Mouse (Mus musculus): ENCODE data around the gene Hnrnpl. TPM values are rescaled to one million over a fixed set of nuclear protein-coding genes. Genes with fewer than 3 reads are reported as not detected.

Gene Hnrnpl
- total and polyA plus RNA-seq, 3 experiments = 296 to 645 (median 371) TPM

DNA sequence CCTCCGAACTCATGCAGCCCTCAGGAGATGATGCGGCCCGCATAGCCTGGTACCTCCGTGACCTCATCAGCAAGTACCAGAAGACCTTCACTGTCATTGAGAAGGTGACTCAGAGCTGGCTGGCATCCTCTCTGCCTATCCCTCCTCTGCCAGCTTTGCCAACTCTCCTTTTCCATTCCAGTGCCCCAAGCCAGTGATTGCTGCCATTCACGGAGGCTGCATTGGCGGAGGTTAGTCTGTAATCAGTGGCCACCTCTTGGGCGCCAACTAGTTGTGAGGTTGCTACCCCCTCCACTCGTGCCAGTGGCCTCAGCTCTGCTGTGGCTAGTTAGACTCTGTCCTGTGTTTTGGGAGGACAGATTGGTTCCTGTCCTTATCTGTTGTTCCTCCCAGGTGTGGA, 21.5 kb downstream of the Hnrnpl start:
- Histone ChIP-seq H3K4me1 (ENCODE audit: control insufficient read depth in 1 of 2, insufficient read depth in 2 of 2) (peaks cover 3 to 25% of the 10 kb centered on the region in 2 experiments; a peak in 3 of 4 replicates), H3K27ac (ENCODE audit: insufficient read depth, low read depth) (no peak overlapping the region), H3K4me3 (replicated peaks in 1 of 3; ENCODE audit: low read depth in 2 of 3, low read length in 2 of 3, poor library complexity in 1 of 3) (no peak overlapping the region), H3K79me2 (replicated peaks; ENCODE audit: control insufficient read depth, extremely low read depth, insufficient read depth, poor library complexity, severe bottlenecking) (0 out of 2 replicates have a peak, but pooled peaks cover 2% of the 10 kb centered on the region), H3K36me3 (replicated peaks in 1 of 2; ENCODE audit: control insufficient read depth in 1 of 2, insufficient read depth in 1 of 2, low read length in 1 of 2) (peaks cover 26 to 46% of the 10 kb centered on the region in 2 experiments), H3K27me3 (replicated peaks) (no peaks in the 10 kb centered on the region), H3K4me2 (ENCODE audit: insufficient read depth, low read depth, poor library complexity, severe bottlenecking) (no peak overlapping the region), H3K9me3 (replicated peaks; ENCODE audit: low read length) (peaks cover 11% of the 10 kb centered on the region), H3K9ac (ENCODE audit: insufficient read depth, low read depth) (no peak overlapping the region)
- in situ Hi-C loops (cut with MboI; ENCODE audit: low pct_ligation_motif_present, low pct_unique_long_range_greater_than_20kb, low sequenced_read_pairs) (loop anchor here (5.0 kb wide), 1 partner anchor 37 kb away; no protein-coding TSS in a partner anchor), dilution Hi-C loops (cut with MboI; ENCODE audit: extremely low pct_ligation_motif_present, extremely low pct_unique_long_range_greater_than_20kb, low sequenced_read_pairs) (no loop called here)
- TF ChIP-seq NRF1 (IDR thresholded peaks at IDR 0.05; ENCODE audit: low read depth, low read length) = no peak
- TF ChIP-seq TBP (conservative IDR thresholded peaks at IDR 0.05; ENCODE audit: low read depth, low read length) = no peak
- no peak for TF ChIP-seq GABPA (IDR thresholded peaks at IDR 0.05; ENCODE audit: insufficient replicate concordance, low read depth, low read length)
- no peak for TF ChIP-seq CTCF (conservative IDR thresholded peaks at IDR 0.05 in 1 of 2, IDR thresholded peaks at IDR 0.05 in 1 of 2; ENCODE audit: low read depth in 2 of 2, low read length in 2 of 2)
- TF ChIP-seq MAZ (IDR thresholded peaks at IDR 0.05; ENCODE audit: low read depth, low read length) = no peak
- TF ChIP-seq ZC3H11A (IDR thresholded peaks at IDR 0.05; ENCODE audit: low read depth, low read length) = no peak
- TF ChIP-seq CHD2 (IDR thresholded peaks at IDR 0.05; ENCODE audit: low read length) = no peak
- no peak for TF ChIP-seq ETS1 (conservative IDR thresholded peaks at IDR 0.05; ENCODE audit: low read depth, low read length)
- DNase-seq (ENCODE audit: extremely low read depth) = no peak

DNA sequence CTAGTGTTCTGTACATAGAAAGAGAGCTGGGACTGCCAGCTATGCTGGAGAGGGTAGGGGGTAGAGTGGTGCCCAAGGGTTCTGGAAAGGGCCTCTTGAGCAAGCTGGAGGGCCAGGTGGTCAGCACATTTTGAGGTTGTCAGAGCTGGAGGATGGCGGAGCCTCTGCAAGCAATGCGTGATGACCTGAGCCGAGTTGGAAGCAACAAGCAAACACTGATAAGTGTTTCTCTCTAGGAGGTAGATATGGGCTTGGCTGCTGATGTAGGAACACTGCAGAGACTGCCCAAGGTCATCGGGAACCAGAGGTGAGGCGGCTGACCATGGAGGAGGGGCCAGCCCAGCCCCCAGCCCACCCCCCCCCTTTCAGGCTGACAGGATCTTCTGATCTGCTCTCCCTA, 22.6 kb downstream of the Hnrnpl start:
- H3K9me3 ChIP-seq (replicated peaks; ENCODE audit: low read length) = peaks cover 11% of the 10 kb centered on the region
- H3K27ac ChIP-seq (ENCODE audit: insufficient read depth, low read depth) = no peak overlapping the region
- in situ Hi-C loops (cut with MboI; ENCODE audit: low pct_ligation_motif_present, low pct_unique_long_range_greater_than_20kb, low sequenced_read_pairs) = no loop called here
- peaks cover 26 to 53% of the 10 kb centered on the region in 2 experiments for H3K36me3 ChIP-seq (replicated peaks in 1 of 2; ENCODE audit: control insufficient read depth in 1 of 2, insufficient read depth in 1 of 2, low read length in 1 of 2)
- TF ChIP-seq RAD21 (IDR thresholded peaks at IDR 0.05; ENCODE audit: low read depth, low read length) (no peak), POLR2A (IDR thresholded peaks at IDR 0.05; ENCODE audit: low read depth, low read length) (no peak), KAT2A (IDR thresholded peaks at IDR 0.05; ENCODE audit: insufficient replicate concordance, low read length) (no peak), HCFC1 (IDR thresholded peaks at IDR 0.05; ENCODE audit: low read depth, low read length) (no peak), SIN3A (IDR thresholded peaks at IDR 0.05; ENCODE audit: low read length) (no peak), PAX5 (IDR thresholded peaks at IDR 0.05; ENCODE audit: low read length) (no peak), BHLHE40 (IDR thresholded peaks at IDR 0.05; ENCODE audit: low read depth, low read length) (no peak), ELF1 (IDR thresholded peaks at IDR 0.05; ENCODE audit: low read depth, low read length) (no peak), TBP (conservative IDR thresholded peaks at IDR 0.05; ENCODE audit: low read depth, low read length) (no peak), CTCF (conservative IDR thresholded peaks at IDR 0.05 in 1 of 2, IDR thresholded peaks at IDR 0.05 in 1 of 2; ENCODE audit: low read depth in 2 of 2, low read length in 2 of 2) (no peak), MAZ (IDR thresholded peaks at IDR 0.05; ENCODE audit: low read depth, low read length) (no peak), JUND (conservative IDR thresholded peaks at IDR 0.05; ENCODE audit: low read depth, low read length) (no peak), NELFE (IDR thresholded peaks at IDR 0.05; ENCODE audit: low read depth, low read length) (no peak), MEF2A (IDR thresholded peaks at IDR 0.05; ENCODE audit: borderline replicate concordance, low read depth, low read length) (no peak), MAFK (IDR thresholded peaks at IDR 0.05; ENCODE audit: insufficient replicate concordance, low read length) (no peak), MAX (IDR thresholded peaks at IDR 0.05; ENCODE audit: low read length) (no peak), UBTF (IDR thresholded peaks at IDR 0.05; ENCODE audit: low read depth, low read length) (no peak)
- DNase-seq (ENCODE audit: extremely low read depth) = no peak
- H3K4me2 ChIP-seq (ENCODE audit: insufficient read depth, low read depth, poor library complexity, severe bottlenecking) = no peak overlapping the region
- H3K79me2 ChIP-seq (replicated peaks; ENCODE audit: control insufficient read depth, extremely low read depth, insufficient read depth, poor library complexity, severe bottlenecking) = 0 out of 2 replicates have a peak, but pooled peaks cover 2% of the 10 kb centered on the region
- no peaks in the 10 kb centered on the region for H3K27me3 ChIP-seq (replicated peaks)
- no peak overlapping the region for H3K9ac ChIP-seq (ENCODE audit: insufficient read depth, low read depth)
- dilution Hi-C loops (cut with MboI; ENCODE audit: extremely low pct_ligation_motif_present, extremely low pct_unique_long_range_greater_than_20kb, low sequenced_read_pairs) = no loop called here
- peaks cover 3 to 23% of the 10 kb centered on the region in 2 experiments; a peak in 3 of 4 replicates for H3K4me1 ChIP-seq (ENCODE audit: control insufficient read depth in 1 of 2, insufficient read depth in 2 of 2)
- H3K4me3 ChIP-seq (replicated peaks in 1 of 3; ENCODE audit: low read depth in 2 of 3, low read length in 2 of 3, poor library complexity in 1 of 3) = no peak overlapping the region

Data from CH12.LX (cell line).